Mouse (Mus musculus) C2C12 (cell line): ENCODE measurements around the gene Zbtb16. TPM values are rescaled to one million over a fixed set of nuclear protein-coding genes. Genes with fewer than 3 reads are reported as not detected.

Experiments
- H3K27me3 ChIP-seq: one replicate; pipeline ENCODE4 v1.6.1; 2011; ENCODE audit not compliant: control insufficient read depth, insufficient read depth, insufficient read length
- H3K36me3 ChIP-seq: one replicate; pipeline ENCODE4 v1.6.1; 2011; ENCODE audit not compliant: control insufficient read depth, insufficient read depth
- H3K4me3 ChIP-seq: one replicate; pipeline ENCODE4 v1.5.1; 2011; ENCODE audit warnings: mild to moderate bottlenecking, control low read depth; ENCODE audit not compliant: poor library complexity, insufficient read depth, severe bottlenecking
- H3K79me2 ChIP-seq: one replicate; pipeline ENCODE4 v1.6.1; 2011; ENCODE audit not compliant: control insufficient read depth, insufficient read depth
- H3K79me3 ChIP-seq: one replicate; pipeline ENCODE4 v1.6.1; 2011; ENCODE audit warnings: low read depth, control low read depth
- H3ac ChIP-seq: one replicate; pipeline ENCODE3; 2011; ENCODE audit warnings: low read depth; ENCODE audit not compliant: control insufficient read depth, insufficient read length
- CEBPB ChIP-seq: IDR thresholded peaks from one replicate; pipeline ENCODE4 v1.6.1; 2011; ENCODE audit warnings: low read depth, mild to moderate bottlenecking, control low read depth, moderate library complexity
- CTCF ChIP-seq: IDR thresholded peaks from one replicate; pipeline ENCODE4 v1.5.1; 2011; ENCODE audit not compliant: control insufficient read depth, insufficient read depth, insufficient read length
- FOSL1 ChIP-seq: IDR thresholded peaks from one replicate; pipeline ENCODE4 v1.8.0; 2011; ENCODE audit warnings: mild to moderate bottlenecking, low read length; ENCODE audit not compliant: poor library complexity, insufficient read depth, severe bottlenecking
- MAX ChIP-seq: IDR thresholded peaks from one replicate; pipeline ENCODE4 v1.6.1; 2011; ENCODE audit warnings: mild to moderate bottlenecking, control low read depth
- MYOD1 ChIP-seq: IDR thresholded peaks from one replicate; pipeline ENCODE4 v1.6.1; 2011; ENCODE audit warnings: low read depth; ENCODE audit not compliant: control insufficient read depth, insufficient read length
- MYOG ChIP-seq: IDR thresholded peaks from one replicate; pipeline ENCODE4 v1.6.1; 2011; ENCODE audit not compliant: control insufficient read depth, insufficient read length; ENCODE audit errors: extremely low read depth
- USF1 ChIP-seq: IDR thresholded peaks from one replicate; pipeline ENCODE4 v1.6.1; 2011; ENCODE audit warnings: low read depth, mild to moderate bottlenecking, control low read depth, moderate library complexity
- polyA plus RNA-seq: library from polyadenylated mRNA; unstranded; fragments of >200 nt; fragmentation: generic; extraction: Trizol; gene quantifications from one replicate; pipeline ENCODE4 v1.2.1, GENCODE M21; 2012; ENCODE audit warnings: missing spikeins

Gene Zbtb16
- polyA plus RNA-seq, 1 experiment, result not detected

DNA sequence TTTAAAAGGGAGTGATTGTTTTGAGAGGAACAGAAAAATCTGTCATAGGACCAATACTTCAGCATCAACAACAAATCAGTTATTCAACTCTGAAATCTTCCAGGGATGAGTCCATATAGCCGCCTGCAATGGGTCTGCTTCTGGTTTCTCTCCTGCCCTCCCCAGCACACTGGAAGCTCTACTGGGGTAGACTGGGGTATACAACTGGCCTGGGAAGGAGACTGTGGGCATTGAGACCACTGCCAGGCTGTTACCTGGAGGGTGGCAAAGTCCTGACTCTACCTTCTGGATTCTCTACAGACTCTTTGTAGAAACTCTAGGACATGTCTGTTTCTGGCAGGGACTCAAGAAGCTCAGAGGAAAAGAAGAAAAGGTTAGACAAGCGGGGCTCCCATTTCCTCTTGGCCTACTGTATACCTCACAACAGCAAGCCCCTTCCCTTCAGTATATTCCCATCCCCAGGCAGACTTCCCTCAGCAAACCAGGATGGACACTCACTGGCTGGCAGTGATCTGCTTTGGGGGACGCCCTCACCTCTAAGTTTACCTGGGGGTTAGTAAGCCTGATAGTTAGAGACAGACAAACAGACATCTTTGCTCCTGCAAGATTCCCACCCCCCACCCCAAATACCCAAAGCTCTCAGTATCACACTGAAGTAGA, 113.6 kb downstream of the Zbtb16 start:
- H3ac ChIP-seq, result no peak overlapping the region
- no peaks in the 10 kb centered on the region for H3K79me3 ChIP-seq
- H3K4me3 ChIP-seq, result no peak overlapping the region
- no peaks in the 10 kb centered on the region for H3K36me3 ChIP-seq
- TF ChIP-seq MAX (no peak), CEBPB (no peak), CTCF (no peak), MYOG (no peak)
- H3K79me2 ChIP-seq, result no peaks in the 10 kb centered on the region
- H3K27me3 ChIP-seq, result no peaks in the 10 kb centered on the region

GRCm38 (mm10) chr9:48721655-48722054, 114.4 kb downstream of the Zbtb16 start:
- H3K79me2 ChIP-seq, result no peaks in the 10 kb centered on the region
- H3K36me3 ChIP-seq, result no peaks in the 10 kb centered on the region
- no peak overlapping the region for H3ac ChIP-seq
- H3K4me3 ChIP-seq, result no peak overlapping the region
- no peaks in the 10 kb centered on the region for H3K79me3 ChIP-seq
- TF ChIP-seq MYOD1, result no peak
- no peak for TF ChIP-seq CTCF
- no peak for TF ChIP-seq MAX
- TF ChIP-seq USF1, result no peak
- no peak for TF ChIP-seq CEBPB
- TF ChIP-seq FOSL1, result no peak
- no peak for TF ChIP-seq MYOG
- H3K27me3 ChIP-seq, result no peaks in the 10 kb centered on the region

- TF ChIP-seq USF1 (no peak), MAX (no peak), CEBPB (no peak), CTCF (no peak), MYOD1 (no peak), MYOG (no peak), FOSL1 (no peak)
- Histone ChIP-seq H3K4me3 (no peak overlapping the region), H3K79me3 (no peaks in the 10 kb centered on the region), H3K79me2 (no peaks in the 10 kb centered on the region), H3K36me3 (no peaks in the 10 kb centered on the region), H3K27me3 (no peaks in the 10 kb centered on the region), H3ac (no peak overlapping the region)
Measured at GRCm38 (mm10) chr9:48721172-48721571, 114.8 kb downstream of the Zbtb16 start.

GRCm38 (mm10) chr9:48720251-48720963, 115.6 kb downstream of the Zbtb16 start:
- no peak overlapping the region for H3K4me3 ChIP-seq
- TF ChIP-seq CEBPB, result no peak
- no peak for TF ChIP-seq USF1
- no peak for TF ChIP-seq MYOD1
- TF ChIP-seq MAX, result no peak
- TF ChIP-seq FOSL1, result no peak
- no peak for TF ChIP-seq MYOG
- H3ac ChIP-seq, result no peak overlapping the region
- H3K79me2 ChIP-seq, result no peaks in the 10 kb centered on the region
- H3K27me3 ChIP-seq, result no peaks in the 10 kb centered on the region
- H3K36me3 ChIP-seq, result no peaks in the 10 kb centered on the region
- no peaks in the 10 kb centered on the region for H3K79me3 ChIP-seq

DNA sequence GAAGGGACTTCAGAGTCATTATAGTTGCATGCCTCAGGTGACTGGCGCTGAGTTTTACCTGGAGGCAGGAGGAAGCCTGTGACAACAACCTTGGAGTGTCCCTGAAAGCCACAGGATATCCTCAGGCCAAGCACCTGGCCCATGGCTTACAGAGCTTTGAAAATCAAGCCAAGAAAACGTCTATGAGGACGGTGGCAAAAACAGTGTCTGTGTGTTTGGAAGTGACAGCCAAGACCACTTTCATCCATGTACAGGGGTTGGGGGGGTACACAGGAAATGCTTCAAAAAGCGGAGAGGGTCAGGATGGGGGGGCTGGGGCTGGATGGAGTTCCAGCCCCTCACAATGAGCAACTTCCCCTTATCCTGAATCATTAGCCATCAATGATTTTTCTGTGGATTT, 116.4 kb downstream of the Zbtb16 start:
- H3ac ChIP-seq, result no peak overlapping the region
- H3K36me3 ChIP-seq, result no peaks in the 10 kb centered on the region
- TF ChIP-seq FOSL1, result no peak
- TF ChIP-seq CEBPB, result no peak
- TF ChIP-seq MYOD1, result no peak
- TF ChIP-seq USF1, result no peak
- TF ChIP-seq CTCF, result no peak
- no peak for TF ChIP-seq MYOG
- TF ChIP-seq MAX, result no peak
- H3K79me2 ChIP-seq, result no peaks in the 10 kb centered on the region
- H3K4me3 ChIP-seq, result no peak overlapping the region
- no peaks in the 10 kb centered on the region for H3K27me3 ChIP-seq
- H3K79me3 ChIP-seq, result no peaks in the 10 kb centered on the region
